Mouse (Mus musculus): Measurements from ENCODE around the gene Gtsf2. TPM values are rescaled to one million over a fixed set of nuclear protein-coding genes. Genes with fewer than 3 reads are reported as not detected.

Gene Gtsf2
- total RNA-seq, 4 experiments from 2014 or later: not detected

GRCm38 (mm10) chr15:103393577-103393976 lies 54.7 kb downstream of the Gtsf2 start:
- DNase-seq (ENCODE audit: low spot score in 2 of 2): no peak

Other genes starting within 250 kb of the Gtsf2 start
- 100 to 1,000 TPM; 174 to 198 (median 181) TPM for gene Cbx5, start 208.7 kb downstream of the Gtsf2 start, total RNA-seq (2022)
- gene Hnrnpa1, start 208.0 kb downstream of the Gtsf2 start, total RNA-seq (2022): 100 to 1,000 TPM; 254 to 309 (median 279) TPM
- gene Nfe2, start 190.1 kb downstream of the Gtsf2 start, total RNA-seq (2022): not detected
- gene Copz1, start 175.8 kb downstream of the Gtsf2 start, total RNA-seq (2022): 10 to 100 TPM; 90.9 to 93.2 (median 91.9) TPM
- gene Gpr84, start 137.9 kb downstream of the Gtsf2 start, total RNA-seq (2022): 1 to 10 TPM in 2 of 4 experiments, under 1 TPM in 2; 0.76 to 6.8 (median 2.8) TPM
- 10 to 100 TPM; 60.6 to 78.6 (median 69.1) TPM for gene Zfp385a, start 108.4 kb downstream of the Gtsf2 start, total RNA-seq (2022)
- gene Itga5, start 81.7 kb downstream of the Gtsf2 start, total RNA-seq (2022): 1 to 10 TPM; 5.7 to 7.2 (median 5.9) TPM
- gene Gtsf1, start 18.0 kb downstream of the Gtsf2 start, total RNA-seq (2022): not detected
- gene Nckap1l, start 5.3 kb upstream of the Gtsf2 start, total RNA-seq (2022): 10 to 100 TPM in 2 of 4 experiments, 1 to 10 TPM in 2; 8.7 to 19.2 (median 13.3) TPM
- 100 to 1,000 TPM; 284 to 347 (median 325) TPM for gene Pde1b, start 54.6 kb upstream of the Gtsf2 start, total RNA-seq (2022)
- 100 to 1,000 TPM; 127 to 151 (median 142) TPM for gene Ppp1r1a, start 89.5 kb upstream of the Gtsf2 start, total RNA-seq (2022)
- gene Glycam1, start 116.6 kb upstream of the Gtsf2 start, total RNA-seq (2022): not detected

Measured in left cerebral cortex, adult 8-10 months (tissue).